Mouse (Mus musculus) megakaryocyte, embryonic 14.5 days (primary cell): Measurements from ENCODE around the gene Aff3.

Experiments
- FLI1 ChIP-seq: IDR thresholded peaks from 2 replicates; pipeline ENCODE4 v1.6.1; 2012; ENCODE audit warnings: low read length, inconsistent platforms, mixed read lengths
- GATA1 ChIP-seq: IDR thresholded peaks from 3 replicates; pipeline ENCODE4 v1.6.1; 2012; ENCODE audit warnings: mixed read lengths, low read length, inconsistent platforms, borderline replicate concordance

GRCm38 (mm10) chr1:38415511-38415910, 249.2 kb downstream of the Aff3 start:
- TF ChIP-seq GATA1 (no peak), FLI1 (no peak)
